Mouse (Mus musculus) thymus, adult 2 months (tissue): ENCODE results near the gene Ahdc1.

Experiments used
- CTCF ChIP-seq: fragments of 200-500 bp; IDR thresholded peaks from 2 replicates; pipeline ENCODE4 v1.5.1; 2012; ENCODE audit warnings: mild to moderate bottlenecking, control low read depth, low read length, moderate library complexity, borderline replicate concordance; ENCODE audit not compliant: control insufficient read depth, poor library complexity, insufficient read depth; ENCODE audit errors: extremely low read depth
- POLR2A ChIP-seq: fragments of 200-500 bp; IDR thresholded peaks from 2 replicates; pipeline ENCODE4 v1.6.1; 2012; ENCODE audit warnings: mild to moderate bottlenecking, low read length, control low read depth, moderate library complexity; ENCODE audit not compliant: control insufficient read depth, poor library complexity, insufficient read depth; ENCODE audit errors: extremely low read depth

DNA sequence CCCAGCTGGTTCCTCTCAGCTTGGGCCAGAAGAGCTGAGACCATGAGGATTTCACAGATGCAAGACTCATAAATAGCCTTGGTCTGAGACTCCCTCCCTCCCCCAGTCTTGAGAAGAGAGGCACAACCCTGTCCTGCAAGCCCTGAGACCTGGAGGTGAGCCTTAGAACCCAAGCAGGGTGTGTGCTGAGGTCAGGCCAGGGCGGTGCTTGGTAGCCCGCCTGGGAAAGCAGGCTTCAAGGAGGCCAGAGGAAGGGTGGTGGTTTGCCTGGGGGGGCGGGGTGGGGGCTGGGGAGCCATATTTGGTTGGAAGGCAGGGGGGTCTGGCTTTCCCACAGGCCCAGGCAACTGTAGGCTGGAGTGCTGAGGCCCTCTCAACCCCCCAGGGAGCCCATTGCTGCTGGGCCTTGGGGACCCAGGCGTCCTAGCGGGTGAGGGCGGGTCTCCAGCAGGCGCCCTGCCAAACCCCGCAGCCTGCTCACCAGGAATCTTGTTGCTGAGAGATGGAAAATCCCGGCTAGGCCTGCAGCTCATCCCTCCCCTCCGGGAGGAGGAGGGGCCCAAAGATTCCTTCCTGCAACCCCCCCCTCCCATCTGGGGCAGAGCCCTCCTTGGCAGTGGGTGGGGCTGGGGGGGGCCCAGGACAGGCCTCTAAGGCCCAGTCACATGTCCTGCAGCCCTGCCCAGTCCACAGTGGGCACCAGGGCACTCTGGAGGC lies 14.1 kb downstream of the Ahdc1 start:
- TF ChIP-seq POLR2A (no peak), CTCF (no peak)
